Mouse (Mus musculus): Measurements from ENCODE around the gene Hpdl.
A peak's percentile ranks its signal among the peaks of the same experiment; 100 is the strongest.
"Not testable (repeated sequence)": the region's sequence is repeated elsewhere in the genome, so short reads cannot be mapped to it uniquely, and the experiment has no call there.

Hpdl gene

GRCm38 (mm10) chr4:116821694-116822016 lies at the start of gene Hpdl:
Gene Hpdl, minus strand, starts transcription at chr4:116821707.
- no peak for DNase-seq (ENCODE audit: low read depth, low spot score)

GRCm38 (mm10) chr4:116869898-116870297 lies 48.4 kb upstream of the Hpdl start:
- no peak for DNase-seq (ENCODE audit: low read depth, low spot score)

- DNase-seq (ENCODE audit: low read depth, low spot score): no peak
Observed at GRCm38 (mm10) chr4:116862023-116862422, 40.5 kb upstream of the Hpdl start.

GRCm38 (mm10) chr4:116859711-116860110 lies 38.2 kb upstream of the Hpdl start:
- DNase-seq (ENCODE audit: low read depth, low spot score): no peak

DNA sequence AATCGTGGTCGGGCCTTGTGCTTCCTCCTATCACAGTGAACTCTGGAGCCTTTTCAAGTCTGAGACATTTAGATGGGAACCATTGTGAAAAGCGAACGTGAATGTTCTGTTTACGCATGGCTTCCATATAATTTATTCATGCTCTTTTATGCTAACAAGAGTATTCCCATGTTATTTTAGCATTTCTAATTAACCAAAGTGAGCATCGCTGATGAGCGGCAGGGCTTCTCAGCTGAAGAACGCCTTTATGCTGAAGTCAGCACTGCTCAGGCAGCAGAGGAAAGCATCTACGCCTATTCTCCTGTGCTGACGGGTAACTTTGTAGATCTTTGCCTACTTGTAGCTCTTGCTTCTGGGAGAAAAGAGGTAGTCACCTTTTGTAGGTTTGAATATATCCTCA lies 35.7 kb upstream of the Hpdl start:
- DNase-seq (ENCODE audit: low read depth, low spot score): no peak

DNA sequence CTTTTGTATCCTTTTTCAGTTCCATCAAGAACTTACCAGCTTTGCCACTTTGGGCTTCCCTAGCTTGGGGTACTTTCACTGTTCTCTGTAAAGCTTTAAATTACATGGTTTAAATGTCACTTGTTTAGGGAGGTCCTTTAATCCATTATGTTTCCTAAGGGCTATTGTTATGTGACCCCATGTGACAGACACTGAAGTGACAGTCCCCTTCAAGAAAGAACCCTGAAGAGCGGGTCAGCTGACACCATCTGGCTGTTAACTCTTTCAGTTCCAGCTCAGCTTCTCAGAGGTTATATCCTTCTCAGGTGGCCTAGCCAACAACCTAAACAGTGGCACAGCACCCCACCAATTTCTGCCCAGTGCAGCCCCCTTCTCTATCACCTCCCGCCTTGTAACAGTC lies 32.8 kb upstream of the Hpdl start:
- no peak for DNase-seq (ENCODE audit: low read depth, low spot score)

- no peak for DNase-seq (ENCODE audit: low read depth, low spot score)
Observed at GRCm38 (mm10) chr4:116849901-116850300, 28.4 kb upstream of the Hpdl start.

DNA sequence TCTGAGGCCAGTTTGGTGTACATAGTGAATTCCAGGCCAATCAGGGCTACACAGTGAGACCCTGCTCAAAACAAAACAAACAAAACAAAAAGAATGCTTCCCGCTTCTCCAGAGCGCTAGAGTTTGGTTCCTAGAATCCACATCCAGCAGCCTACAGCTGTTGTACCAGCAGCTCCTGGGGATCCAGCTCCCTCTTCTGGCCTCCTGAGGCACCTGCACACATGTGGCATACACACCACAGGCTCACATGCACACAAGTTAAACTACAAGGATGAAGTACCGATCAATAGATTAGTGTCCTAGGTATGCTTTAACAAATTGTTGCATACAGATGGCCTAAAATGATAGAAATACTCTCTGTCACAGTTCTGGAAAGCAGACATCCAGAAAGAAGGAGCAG lies 22.8 kb upstream of the Hpdl start:
- no peak for DNase-seq (ENCODE audit: low read depth, low spot score)

- no peak for DNase-seq (ENCODE audit: low read depth, low spot score)
Observed at GRCm38 (mm10) chr4:116840841-116841240, 19.3 kb upstream of the Hpdl start.

GRCm38 (mm10) chr4:116840096-116840495 lies 18.6 kb upstream of the Hpdl start:
- DNase-seq (ENCODE audit: low read depth, low spot score): not testable (repeated sequence)

- no peak for DNase-seq (ENCODE audit: low read depth, low spot score)
Observed at GRCm38 (mm10) chr4:116838999-116839398, 17.5 kb upstream of the Hpdl start.

DNA sequence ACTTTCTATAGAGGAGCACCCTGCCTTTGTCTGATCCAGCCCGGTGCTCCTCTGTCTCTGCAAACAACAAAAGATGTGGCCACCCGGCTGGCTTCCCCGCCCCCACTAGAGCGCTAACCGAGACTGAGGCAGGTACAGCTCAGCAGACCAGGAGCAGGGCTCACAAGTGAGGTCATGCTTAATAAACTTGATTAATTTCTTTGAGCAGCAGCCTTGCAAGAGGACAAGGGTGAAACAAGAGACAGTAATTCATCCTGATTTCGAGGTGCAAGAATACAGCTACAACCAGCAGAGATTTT lies 8.5 kb upstream of the Hpdl start:
- DNase-seq (ENCODE audit: low read depth, low spot score): no peak

- DNase-seq (ENCODE audit: low read depth, low spot score): no peak
Observed at GRCm38 (mm10) chr4:116829364-116830069, 8.0 kb upstream of the Hpdl start.

GRCm38 (mm10) chr4:116827819-116828218 lies 6.3 kb upstream of the Hpdl start:
- DNase-seq (ENCODE audit: low read depth, low spot score): no peak

- no peak for DNase-seq (ENCODE audit: low read depth, low spot score)
Observed at GRCm38 (mm10) chr4:116824541-116825004, 3.1 kb upstream of the Hpdl start.

DNA sequence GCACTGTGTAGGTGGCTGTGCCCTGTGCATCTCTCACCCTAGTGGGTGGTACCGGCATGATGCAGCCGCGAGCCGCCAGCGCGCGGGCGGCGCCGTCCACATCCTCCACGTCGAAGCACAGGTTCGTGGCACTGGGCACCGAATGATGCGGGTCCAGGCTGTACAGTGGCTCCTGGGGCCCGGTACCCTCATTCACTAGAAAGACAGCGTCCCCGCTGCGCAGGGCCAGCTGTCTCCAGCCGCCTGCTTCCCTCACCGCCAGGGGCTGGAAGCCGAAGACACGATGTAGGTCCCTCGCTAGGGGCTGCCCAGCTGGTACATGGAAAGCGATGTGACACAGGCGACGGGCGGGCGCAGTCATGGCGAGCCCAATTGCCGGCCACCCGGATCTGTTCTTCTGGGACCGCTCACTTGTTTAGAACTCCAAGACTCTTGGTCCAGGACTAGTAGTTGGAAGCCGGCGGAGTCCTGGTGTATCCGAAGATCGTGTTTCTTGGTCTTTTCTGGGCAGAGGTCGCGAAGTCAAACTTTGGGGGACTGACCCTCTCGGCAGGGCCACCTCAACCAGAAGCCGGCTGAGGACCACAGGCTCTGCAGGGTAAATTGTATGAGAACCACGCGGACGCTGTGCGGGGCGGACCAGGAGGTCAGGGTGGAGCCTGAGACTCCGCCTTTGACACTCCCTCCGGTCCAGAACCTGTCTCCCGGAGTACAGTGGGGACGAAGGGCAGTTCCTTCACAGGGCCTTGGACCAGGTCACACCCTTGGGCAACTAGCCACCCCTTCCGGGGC lies 409 bp downstream of the Hpdl start:
- no peak for DNase-seq (ENCODE audit: low read depth, low spot score)

- no peak for DNase-seq (ENCODE audit: low read depth, low spot score)
Observed at GRCm38 (mm10) chr4:116819968-116820901, 1.3 kb downstream of the Hpdl start.

- no peak for DNase-seq (ENCODE audit: low read depth, low spot score)
Observed at GRCm38 (mm10) chr4:116817486-116817885, 4.0 kb downstream of the Hpdl start.

DNA sequence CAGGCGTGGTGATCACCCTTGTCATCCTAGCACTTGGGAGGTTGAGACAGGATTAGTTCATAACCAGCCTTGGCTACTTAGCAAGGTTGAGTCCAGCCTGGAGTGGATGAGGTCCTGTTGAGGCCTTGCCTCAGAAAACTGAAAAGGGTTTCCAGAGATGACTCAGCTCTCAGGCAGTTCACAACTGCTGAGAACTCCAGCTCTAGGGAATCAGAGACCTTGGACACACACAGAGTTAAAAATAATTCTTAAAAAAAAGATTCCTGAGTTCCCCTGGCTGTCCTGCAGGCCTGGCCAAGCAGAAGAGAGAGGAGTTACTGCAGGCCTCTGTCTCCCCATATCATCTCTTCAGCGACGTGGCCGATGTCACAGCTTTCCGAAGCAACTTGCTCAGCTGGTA lies 6.2 kb downstream of the Hpdl start:
- DNase-seq (ENCODE audit: low read depth, low spot score): no peak

- no peak for DNase-seq (ENCODE audit: low read depth, low spot score)
Observed at GRCm38 (mm10) chr4:116811012-116811411, 10.5 kb downstream of the Hpdl start.

- DNase-seq (ENCODE audit: low read depth, low spot score): peak; percentile 95
Observed at GRCm38 (mm10) chr4:116807197-116808129, 14.0 kb downstream of the Hpdl start, which contains the start of the genes Toe1 and Mutyh. Gene Toe1, minus strand, starts transcription at chr4:116807640. Gene Mutyh, plus strand, starts transcription at chr4:116807723.
